Mouse (Mus musculus): Measurements from ENCODE around the gene Otub1.

The Otub1 gene

GRCm38 (mm10) chr19:7176041-7176696 lies 29.9 kb downstream of the Otub1 start:
- DNase-seq (ENCODE audit: low spot score in 2 of 2), result no peak

DNA sequence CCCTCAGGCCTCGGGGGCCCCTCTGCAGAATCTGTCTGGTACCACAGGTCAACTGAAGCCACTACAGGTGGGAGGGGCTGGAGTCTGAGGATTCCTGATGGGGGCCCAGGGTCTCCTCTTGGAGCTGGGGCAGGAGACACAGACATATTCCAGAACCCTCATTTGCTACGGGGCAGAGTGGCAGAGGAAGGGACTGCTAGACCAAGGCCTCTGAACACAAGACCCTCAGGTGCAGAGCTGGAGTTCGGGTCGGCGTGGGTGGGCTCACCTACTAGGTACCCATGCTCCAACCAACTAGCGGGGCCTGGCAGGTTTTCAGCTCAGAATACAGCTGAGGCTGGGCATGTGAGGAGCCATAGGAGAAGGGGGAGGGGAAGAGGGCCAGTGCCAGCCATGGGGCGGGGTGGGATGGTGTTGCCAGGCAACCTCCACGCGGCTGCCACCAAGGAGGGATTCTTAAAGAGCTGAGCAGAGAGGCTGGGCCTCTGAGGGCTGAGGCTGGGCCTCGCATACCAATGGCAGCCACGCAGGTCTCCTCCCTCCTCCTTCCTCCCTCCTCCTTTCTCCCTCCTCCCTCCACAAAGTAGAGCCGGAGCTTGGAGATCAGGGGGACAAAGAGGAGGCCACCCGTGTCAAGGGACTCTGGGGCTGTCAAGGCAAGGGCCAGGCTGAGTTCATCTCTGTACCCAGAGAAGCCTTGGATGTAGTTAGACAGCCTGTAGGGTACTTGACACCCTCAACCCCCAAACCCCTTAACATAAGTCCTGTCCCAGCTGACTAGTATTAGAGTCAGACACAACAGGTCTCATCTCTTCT lies 33.9 kb downstream of the Otub1 start:
- DNase-seq (ENCODE audit: low spot score in 2 of 2), result peak; percentile 71 to 78

DNA sequence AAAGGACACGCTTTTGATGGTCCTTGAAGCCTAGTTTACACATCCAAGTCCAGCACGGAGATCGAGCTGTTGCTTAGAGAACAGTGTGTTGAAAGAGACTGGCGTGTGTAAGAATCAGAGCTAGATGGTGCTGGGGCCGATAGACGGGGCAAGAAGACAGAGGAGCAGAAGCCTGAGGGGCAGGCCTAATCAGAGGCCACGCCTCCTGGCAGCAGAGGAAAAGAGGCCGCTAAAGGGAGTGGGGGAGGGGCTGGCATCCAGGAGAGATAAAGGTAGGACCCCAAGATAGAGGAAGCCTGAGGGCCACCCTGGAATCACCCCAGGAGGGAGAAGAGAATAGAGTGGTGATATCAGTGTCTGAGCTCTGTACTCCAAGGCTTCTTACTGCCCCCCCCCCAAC lies 34.7 kb downstream of the Otub1 start:
- no peak for DNase-seq (ENCODE audit: low spot score in 2 of 2)

GRCm38 (mm10) chr19:7170916-7171315 lies 35.2 kb downstream of the Otub1 start:
- DNase-seq (ENCODE audit: low spot score in 2 of 2), result no peak

DNA sequence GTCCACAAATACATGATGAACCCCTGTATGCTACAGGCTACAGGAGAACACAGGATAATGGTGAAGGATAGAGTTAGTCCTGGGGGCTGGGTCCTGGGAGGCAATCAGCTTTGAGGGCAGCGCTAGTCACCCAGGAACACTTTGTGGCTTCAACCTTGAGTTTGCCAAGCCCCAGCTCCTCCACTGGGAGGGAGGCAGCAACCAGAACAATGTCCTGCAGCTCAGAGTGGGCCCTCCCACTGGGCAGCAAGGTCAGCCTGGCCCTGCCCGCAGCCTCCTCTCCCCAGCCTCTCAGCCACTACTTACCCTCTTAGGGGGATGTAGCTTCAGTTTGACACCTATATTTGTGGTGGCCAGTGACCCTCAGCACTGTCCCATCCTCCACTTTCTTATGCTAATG lies 37.7 kb downstream of the Otub1 start:
- DNase-seq (ENCODE audit: low spot score in 2 of 2), result no peak

GRCm38 (mm10) chr19:7166767-7167166 lies 39.3 kb downstream of the Otub1 start:
- no peak for DNase-seq (ENCODE audit: low spot score in 2 of 2)

- no peak for DNase-seq (ENCODE audit: low spot score in 2 of 2)
Measured at GRCm38 (mm10) chr19:7166200-7166711, 39.9 kb downstream of the Otub1 start.

DNA sequence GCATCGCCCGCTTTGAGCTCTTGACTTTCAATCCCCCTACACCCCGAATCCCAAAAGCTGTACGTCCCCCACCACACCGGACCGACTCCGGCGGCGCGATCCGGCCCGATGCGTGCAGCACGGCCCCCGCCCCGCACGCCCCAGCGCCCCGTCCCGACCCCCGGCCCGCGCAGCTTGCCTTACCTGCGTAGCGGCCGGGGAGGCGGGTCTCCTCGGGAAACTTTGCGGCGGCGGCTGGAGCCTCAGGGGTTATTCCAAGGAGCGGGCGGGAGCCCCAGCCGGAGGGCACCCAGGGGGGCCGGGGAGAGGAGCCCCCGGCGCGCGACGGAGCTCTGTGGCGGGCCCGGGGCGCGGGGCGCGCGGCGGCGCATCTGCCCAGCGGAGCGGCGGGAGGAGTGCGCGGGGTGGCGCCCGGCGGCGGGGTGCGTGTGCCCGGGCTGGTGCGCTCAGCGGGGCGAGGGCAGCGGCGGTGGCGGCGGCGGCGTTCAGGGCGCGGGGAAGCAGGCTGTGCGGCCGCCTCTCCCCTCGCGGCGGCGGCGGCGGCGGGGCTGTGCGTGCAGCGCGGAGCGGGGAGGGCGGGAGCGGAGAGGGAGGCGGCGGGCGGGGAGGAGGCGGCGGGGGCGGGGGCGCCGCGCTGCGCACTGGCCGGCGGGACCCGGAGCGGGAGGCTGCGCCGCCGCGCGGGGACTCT lies 40.5 kb downstream of the Otub1 start:
- no peak for DNase-seq (ENCODE audit: low spot score in 2 of 2)

DNA sequence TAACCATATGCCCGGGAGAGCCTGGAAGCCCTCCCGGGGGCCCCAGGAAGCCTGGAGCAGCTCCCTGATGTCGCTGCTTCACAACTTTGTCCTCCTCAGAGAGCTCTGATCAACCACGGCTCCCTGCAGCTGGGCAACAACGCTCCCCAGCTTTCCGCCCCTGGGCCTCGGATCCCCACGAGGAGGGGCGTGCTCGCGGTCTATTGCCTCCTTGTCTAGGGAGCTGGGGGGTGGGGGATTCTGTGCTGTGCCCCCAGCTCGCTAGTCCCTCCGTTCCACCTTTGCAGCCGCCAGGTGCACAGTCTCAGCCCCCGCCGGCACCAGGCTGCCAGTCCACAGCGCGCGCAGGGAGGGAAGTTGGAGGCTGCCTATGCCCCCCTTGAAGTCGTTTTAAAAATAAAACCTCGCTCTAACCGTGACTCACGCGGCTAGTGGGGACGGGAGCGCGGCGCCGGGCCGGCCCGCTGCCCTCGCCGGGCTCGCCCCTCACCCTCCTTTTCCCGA lies 41.2 kb downstream of the Otub1 start:
- peak in 1 of 2 experiments; percentile 65 for DNase-seq (ENCODE audit: low spot score in 2 of 2)

GRCm38 (mm10) chr19:7164238-7164637 lies 41.9 kb downstream of the Otub1 start:
- DNase-seq (ENCODE audit: low spot score in 2 of 2), result no peak

DNA sequence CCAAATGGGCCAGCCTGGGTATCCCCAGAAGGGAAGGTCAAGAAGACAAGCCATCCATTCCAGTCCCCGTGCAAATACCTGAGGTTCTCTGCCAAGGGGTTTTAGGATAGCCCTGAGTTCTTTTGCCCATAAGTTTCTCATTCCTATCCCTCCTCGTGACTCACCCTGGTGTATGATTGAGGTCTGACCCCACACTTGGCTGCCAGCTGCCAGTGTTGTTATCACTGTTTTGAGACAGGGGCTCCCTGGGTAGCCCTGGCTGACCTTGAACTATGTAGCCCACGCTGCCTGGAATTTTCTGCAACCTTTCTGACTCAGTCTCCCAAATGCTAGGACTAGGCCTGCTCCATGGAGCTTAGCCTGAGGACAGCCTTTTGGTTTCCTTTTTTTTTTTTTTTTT lies 45.1 kb downstream of the Otub1 start:
- no peak for DNase-seq (ENCODE audit: low spot score in 2 of 2)

- DNase-seq (ENCODE audit: low spot score in 2 of 2), result no peak
Measured at GRCm38 (mm10) chr19:7160151-7160906, 45.8 kb downstream of the Otub1 start.

DNA sequence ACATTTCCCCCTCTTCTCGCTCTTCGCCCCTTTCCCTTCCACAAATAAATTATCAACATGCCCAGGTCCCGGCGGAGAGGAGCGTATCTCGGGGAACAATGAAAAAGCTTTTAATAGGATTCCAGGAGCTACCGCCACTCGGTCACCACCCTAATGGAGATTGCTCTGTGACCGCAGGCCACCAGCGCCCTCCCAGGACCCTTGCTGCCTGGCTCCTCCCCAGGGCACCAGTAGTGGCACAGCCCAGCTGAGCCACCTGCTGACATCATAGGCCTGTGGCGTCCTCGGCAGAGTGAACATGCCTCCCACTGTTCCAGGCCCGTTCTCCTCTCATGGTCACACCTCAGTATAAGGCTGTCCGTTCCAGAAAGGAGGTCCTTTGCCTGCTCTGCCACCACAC lies 48.4 kb downstream of the Otub1 start:
- DNase-seq (ENCODE audit: low spot score in 2 of 2), result no peak

DNA sequence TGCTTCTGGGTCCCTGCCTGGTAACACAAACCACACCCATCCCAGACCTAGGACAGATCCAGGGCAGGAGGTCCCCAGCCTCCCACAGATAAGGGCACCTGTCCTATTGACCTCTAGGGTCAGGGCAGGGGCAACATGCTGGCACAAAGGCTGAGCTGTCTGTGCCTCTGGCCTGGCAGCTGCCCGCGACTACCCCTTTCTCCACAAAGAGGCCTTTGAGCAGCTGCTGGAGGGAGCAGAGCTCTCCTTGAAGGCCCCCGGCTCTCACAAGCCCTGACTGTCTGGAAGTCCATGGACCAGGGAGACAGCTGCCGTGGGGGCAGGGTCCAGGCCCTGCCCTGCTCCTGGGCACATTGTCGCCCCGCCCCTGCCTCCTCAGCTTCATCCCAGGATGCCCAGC lies 50.9 kb downstream of the Otub1 start:
- peak in 1 of 2 experiments; percentile 43 for DNase-seq (ENCODE audit: low spot score in 2 of 2)

DNA sequence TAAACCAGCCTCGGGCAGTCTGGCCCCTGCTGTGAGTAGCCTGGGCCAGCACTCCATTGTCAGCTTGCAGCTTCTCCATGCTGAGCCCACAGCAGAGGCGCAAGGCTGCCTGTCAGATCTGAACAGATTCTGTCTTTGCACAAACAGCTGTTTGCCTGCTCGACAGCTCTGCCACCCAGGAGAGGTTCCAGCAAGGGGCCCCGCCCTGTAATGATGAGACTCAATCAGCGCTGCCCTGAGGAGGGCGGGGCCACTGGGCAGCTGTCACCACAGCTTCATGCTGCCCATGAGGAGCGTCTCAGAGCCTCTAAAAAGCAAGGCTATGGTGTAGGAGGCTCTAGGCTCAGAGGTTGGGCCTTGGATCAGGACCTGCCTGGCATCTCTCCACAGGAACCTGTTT lies 52.9 kb downstream of the Otub1 start:
- peak in 1 of 2 experiments; percentile 51 for DNase-seq (ENCODE audit: low spot score in 2 of 2)

GRCm38 (mm10) chr19:7151927-7152653 lies 54.0 kb downstream of the Otub1 start:
- DNase-seq (ENCODE audit: low spot score in 2 of 2), result no peak

DNA sequence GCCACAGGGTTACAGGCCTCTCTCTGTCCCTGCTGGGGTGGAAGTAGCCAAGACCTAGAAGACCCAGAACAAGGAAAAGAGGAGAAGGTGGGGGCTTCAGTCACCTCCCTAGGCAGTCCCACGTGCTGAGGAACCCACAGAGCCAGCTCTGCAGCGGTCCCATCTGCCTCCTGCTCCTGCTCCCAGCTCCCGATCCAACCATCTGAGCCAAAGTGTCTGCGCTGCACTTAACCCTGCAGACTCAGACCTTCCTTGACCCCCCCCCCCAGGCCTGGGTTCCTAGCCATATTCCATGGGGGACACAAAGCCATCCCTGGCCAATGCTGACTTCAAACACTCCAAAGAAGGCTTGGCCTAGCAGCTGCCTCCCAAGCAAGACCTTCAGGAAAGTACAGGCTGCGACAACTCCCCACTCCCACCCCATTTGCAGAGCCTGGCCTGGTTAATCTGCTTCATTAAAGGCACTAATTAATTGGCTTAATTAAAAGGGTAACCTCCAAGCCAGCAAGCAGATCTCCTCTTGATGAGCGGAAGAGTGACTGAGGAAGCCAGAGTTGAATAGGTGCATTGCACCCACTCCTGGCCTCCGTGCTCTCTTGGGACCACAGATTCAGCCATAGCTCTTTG lies 54.7 kb downstream of the Otub1 start:
- DNase-seq (ENCODE audit: low spot score in 2 of 2), result no peak

GRCm38 (mm10) chr19:7149158-7149685 lies 56.9 kb downstream of the Otub1 start:
- no peak for DNase-seq (ENCODE audit: low spot score in 2 of 2)

DNA sequence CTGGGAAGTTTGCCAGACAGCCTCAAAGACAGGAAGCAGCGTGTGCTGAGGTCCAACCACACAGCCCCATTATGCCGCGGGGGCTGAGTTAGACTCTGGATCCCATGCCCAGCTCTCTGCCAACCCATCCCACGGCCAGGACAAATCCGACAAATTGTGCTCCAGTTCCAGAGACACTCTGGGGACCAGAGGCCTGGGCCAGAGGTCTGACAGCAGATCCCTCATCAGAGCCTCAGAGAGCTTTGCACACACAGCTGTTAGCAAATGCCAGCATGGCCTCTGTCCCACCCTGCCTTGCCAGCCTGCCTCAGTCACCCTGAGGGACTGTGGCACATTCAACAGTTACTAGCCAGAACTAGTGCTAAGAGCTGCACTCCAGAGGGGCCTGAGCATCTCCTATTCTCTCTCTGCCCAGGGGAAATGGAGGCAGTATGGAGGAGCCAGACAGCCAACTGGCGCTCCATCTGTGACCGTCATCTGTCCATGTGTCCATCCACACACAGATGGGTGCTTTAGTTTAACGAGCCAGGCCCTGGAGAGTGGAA lies 57.5 kb downstream of the Otub1 start:
- peak in 1 of 2 experiments; percentile 52 for DNase-seq (ENCODE audit: low spot score in 2 of 2)

Data from frontal cortex, postnatal 36 days (tissue).